Mouse (Mus musculus) cerebellum, adult 11 months (tissue): ENCODE measurements around the gene Kcna5.

Experiments
- DNase-seq: peaks from one replicate; pipeline ENCODE4 v3.0.0; 2022

Gene Kcna5

DNA sequence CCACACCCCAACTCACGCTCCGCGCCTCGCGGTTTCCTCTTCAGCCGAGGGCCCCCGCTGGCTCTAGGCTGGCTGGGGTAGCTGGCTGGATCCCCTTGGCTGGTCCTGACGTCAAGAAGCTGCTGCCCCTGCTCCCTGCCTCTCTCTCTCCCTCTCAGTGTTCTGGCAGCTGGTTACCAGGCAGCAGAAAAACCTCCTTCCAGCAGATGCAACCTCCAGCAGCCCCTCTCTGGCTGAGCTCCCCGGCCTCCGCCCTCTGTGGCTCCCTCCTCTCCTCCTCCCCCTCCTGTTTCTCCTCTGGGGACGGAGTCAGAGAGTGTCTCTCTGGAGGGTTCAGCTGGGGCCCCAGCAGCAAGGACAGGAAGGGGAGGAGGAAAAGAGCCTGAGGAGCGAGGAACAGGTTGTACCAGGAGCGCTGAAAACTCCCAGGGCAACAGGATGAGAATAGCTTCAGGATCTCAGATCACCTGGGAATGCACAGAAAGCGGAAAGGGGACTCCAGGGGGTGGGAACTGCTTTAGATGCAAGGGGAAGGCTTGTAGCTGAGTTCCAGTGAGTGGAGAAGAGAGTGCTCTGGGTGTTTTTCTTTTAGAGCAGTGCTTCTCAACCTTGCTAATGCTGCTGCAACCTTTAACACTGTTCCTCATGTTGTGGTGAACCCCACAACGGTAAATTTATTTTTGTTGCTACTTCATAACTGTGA lies at the start of gene Kcna5:
TSS of gene Kcna5 (minus strand) at position 205 of the 703 bp plus-strand sequence.
- DNase-seq: no peak

GRCm38 (mm10) chr6:126583075-126583474 lies 47.9 kb upstream of the Kcna5 start:
- peak; percentile 64 for DNase-seq

GRCm38 (mm10) chr6:126581632-126582031 lies 46.4 kb upstream of the Kcna5 start:
- DNase-seq: no peak

DNA sequence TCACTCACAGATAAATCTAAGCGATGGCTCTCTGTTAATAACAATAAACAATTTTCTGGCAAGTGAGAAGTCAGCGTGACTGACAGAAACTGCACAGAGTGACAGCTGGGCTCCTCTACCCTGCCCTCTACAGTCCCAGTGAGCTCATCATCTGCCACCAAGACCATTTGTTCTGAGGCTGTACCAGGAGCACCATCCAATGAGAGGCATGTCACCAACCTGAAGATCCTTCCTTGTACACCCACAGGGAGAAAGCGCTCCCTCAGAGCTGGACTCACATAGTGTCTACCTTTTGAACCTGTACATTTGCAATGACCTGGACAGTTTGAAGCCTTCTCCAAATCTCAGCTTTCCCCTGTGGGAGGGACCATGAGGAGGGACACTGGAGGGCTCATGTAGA lies 45.4 kb upstream of the Kcna5 start:
- DNase-seq: no peak

- DNase-seq: peak; percentile 80
Observed at GRCm38 (mm10) chr6:126577415-126577814, 42.2 kb upstream of the Kcna5 start.

GRCm38 (mm10) chr6:126576566-126576965 lies 41.4 kb upstream of the Kcna5 start:
- DNase-seq: no peak

GRCm38 (mm10) chr6:126574778-126575177 lies 39.6 kb upstream of the Kcna5 start:
- DNase-seq: no peak

DNA sequence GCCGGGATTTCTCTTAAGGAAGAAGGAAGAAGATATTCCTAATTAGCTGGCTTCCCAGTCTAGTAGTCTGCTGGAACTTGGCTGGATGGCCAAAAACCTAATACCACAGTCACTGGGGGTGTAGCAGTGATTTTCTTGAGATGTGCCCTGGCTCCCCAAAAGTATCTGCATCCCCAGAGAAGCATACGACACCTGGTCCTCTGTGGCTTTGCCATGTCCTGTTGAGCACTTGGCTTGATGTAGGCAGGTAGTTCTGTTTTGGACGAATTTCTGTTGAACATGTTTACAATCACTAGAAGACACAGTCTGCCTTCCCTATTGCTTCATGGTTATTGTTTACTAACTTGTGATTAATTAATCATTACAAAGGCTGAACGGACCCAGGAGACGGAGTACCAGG lies 37.8 kb upstream of the Kcna5 start:
- no peak for DNase-seq

DNA sequence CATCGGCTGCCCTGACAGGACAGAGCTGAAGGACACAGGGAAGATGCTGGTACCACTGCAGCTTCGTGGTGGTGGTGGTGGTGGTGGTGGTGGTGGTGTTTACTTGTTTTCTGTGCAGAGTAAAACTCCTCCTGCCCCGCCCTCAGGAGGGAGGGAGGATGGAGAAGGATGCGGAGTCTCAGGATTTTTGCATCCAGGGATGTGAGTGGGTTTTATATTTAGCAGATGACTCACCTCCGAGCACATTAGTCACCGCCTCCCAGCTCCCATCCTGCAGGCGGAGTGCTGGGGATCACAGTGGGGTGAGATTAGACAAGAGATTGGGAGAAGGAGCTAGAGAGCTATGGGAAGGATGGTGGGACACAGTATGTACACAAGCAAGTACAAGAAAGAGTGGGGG lies 34.6 kb upstream of the Kcna5 start:
- peak; percentile 60 for DNase-seq

- peak; percentile 67 for DNase-seq
Observed at GRCm38 (mm10) chr6:126568046-126568830, 33.0 kb upstream of the Kcna5 start.

DNA sequence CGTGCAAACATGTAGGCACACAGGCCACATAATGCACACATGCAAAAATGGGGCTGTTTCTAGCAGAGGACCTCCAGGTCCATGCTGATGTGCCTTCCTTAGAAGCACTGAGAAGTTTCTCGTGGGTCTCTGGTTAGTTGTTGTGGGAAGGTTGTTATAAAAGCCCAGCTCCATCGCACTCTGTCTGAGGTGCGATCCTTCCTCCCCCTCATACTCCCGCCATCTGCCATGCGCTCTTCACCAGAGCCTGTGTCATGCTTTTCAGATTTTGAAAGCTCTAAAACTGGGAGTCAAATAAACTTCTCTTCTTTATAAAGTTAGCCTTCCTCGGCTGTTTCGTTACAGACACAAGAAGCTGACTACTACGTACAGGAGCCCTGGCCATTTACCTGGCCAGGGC lies 32.1 kb upstream of the Kcna5 start:
- DNase-seq: no peak

- DNase-seq: no peak
Observed at GRCm38 (mm10) chr6:126564376-126564775, 29.2 kb upstream of the Kcna5 start.

DNA sequence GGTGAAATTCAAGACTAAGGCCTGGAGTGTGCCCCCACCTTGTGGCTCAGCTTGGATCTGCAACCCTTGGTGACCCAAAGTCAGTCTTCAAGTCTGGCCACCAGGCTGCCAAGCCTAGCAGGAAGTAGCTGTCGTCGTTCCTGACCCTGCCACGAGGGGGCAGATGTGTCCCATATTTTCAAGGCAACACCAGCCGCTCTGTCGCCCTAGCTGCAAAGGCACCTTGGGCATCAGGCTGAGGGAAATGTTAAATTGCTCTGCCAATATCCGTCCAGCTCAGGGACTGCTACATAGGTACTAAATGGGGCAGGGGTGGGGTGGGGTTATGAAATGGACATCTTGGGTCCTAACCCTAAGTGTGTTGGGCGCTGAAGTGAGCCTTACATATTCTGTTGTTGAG lies 28.7 kb upstream of the Kcna5 start:
- DNase-seq: peak; percentile 93

DNA sequence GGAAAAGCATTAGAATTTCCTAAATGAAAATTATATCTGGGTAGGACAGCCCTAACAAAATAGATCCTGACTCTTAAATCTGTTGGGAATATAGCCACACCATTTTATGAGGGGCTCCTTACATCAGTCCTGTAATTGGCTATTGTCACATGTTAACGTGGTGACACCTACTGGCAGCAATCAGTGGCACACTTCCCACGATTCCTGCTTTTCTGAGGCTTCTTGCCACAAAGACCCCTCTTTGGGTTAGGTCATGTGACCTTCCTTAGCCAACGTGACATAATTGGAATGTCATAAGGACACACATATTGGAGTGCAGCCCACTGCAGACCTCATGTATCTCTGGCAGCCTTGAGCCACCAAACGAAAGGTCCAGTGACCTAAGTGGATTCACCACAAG lies 26.5 kb upstream of the Kcna5 start:
- DNase-seq: no peak

- no peak for DNase-seq
Observed at GRCm38 (mm10) chr6:126560696-126561095, 25.5 kb upstream of the Kcna5 start.

DNA sequence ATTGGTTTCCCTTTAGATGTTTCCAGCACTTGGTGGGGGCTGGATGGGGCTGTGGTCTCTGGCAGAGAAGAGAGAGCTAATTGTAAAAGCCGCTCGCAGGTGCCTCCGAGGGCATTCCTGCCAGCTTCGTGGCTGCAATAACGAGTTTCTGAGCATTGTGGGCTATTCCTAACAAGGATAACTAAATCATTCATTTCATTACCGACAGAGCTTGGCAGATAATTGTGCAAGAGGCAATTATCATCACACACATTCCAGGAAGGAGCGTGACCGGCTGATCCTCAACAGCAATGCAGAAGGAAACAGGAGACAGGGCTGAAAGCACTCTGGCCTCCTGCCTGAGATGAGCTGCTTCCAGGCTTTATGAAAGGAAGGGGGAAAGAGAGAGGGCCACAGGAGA lies 24.8 kb upstream of the Kcna5 start:
- DNase-seq: no peak

GRCm38 (mm10) chr6:126558276-126558675 lies 23.1 kb upstream of the Kcna5 start:
- no peak for DNase-seq

DNA sequence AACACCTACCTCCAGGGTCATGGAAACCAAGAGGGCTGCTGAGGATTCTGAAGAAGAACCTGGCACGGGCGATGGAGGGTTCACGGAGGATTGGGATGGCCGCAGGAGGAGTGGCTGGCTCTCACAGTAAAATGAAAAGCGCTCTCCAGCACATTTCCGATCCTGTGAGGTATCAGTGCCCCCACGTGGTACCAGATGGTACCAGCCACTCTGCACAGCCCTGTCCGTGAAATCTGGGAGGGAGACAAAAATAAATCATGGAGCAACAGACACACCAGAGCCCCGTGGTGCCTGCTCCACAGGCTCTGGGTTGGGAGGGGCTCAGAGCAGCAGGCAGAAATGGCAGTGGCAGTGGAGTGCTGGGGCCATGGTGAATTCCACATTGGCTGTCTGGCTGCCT lies 18.6 kb upstream of the Kcna5 start:
- DNase-seq: peak; percentile 70

GRCm38 (mm10) chr6:126551862-126552395 lies 16.7 kb upstream of the Kcna5 start:
- no peak for DNase-seq

GRCm38 (mm10) chr6:126544107-126545036 lies 9.2 kb upstream of the Kcna5 start:
- no peak for DNase-seq

GRCm38 (mm10) chr6:126542724-126543123 lies 7.5 kb upstream of the Kcna5 start:
- no peak for DNase-seq

- DNase-seq: no peak
Observed at GRCm38 (mm10) chr6:126537512-126537911, 2.3 kb upstream of the Kcna5 start.

GRCm38 (mm10) chr6:126536926-126537325 lies 1.7 kb upstream of the Kcna5 start:
- DNase-seq: no peak
